Mouse (Mus musculus): ENCODE results near the gene Bri3.
"Not testable (repeated sequence)": the region's sequence is repeated elsewhere in the genome, so short reads cannot be mapped to it uniquely, and the experiment has no call there.

The Bri3 gene

DNA sequence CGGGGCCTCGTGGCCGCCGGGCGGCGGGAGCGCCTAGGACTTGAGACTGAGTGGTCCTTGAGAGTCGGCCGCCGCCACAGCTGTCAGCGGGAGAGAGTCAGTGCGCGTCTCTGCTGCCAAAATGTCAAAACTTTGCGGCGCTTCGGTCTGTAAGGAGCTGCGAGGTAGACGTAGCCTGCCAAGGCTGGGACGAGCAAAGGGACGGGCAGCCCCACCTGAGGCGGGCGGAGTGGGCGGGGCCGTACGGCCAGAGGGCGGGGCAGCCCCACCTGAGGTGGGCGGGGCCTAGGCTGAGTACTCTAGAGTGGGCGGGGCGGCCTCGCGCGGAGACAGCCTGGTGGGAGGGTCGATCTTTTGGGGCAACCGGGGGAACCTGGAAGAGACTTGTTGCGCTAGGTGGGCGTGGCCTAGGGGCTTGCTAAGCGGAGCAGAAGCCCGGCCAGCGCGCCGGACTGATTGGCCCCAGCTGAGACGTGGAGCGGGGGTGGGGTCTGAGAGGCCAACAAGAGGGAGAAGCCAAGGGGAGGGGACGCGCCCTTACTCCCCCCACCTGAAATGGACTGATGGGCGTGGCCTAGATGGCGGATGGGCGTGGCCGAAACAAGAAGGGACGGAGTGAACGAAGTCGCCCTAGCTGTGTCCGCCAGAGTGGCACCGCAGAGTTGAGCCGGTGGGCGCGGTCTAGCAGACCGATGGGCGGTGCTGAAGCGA is 113.8 kb downstream of the Bri3 start, which contains the start of gene Baiap2l1:
Gene Baiap2l1 (minus strand): TSS at position 232 of the 711 bp plus-strand sequence.
- peak; percentile 65 for DNase-seq (ENCODE audit: low read depth, low spot score)

GRCm38 (mm10) chr5:144358592-144358917 is 114.3 kb downstream of the Bri3 start:
- DNase-seq (ENCODE audit: low read depth, low spot score) = no peak

- DNase-seq (ENCODE audit: low read depth, low spot score) = no peak
Measured at GRCm38 (mm10) chr5:144359886-144360285, 115.6 kb downstream of the Bri3 start.

DNA sequence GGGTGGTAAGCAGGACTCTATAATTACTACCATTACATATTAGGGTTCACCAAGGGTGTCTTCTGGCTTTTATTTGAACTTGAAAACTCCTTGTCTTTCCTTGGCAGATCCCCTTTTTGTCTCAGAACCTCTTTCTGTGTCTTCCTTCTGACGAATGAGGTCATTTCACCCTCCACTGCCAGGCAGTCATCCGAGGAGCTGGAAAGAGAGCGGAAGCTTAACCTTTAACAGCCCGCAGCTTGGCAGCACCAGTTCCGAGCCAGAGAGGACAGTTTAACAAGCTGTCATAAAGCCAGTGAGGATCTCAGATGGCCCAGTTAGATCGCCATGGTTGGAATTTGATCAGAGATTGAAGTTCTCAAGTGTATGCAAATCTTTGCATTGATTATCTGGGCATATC is 116.1 kb downstream of the Bri3 start:
- no peak for DNase-seq (ENCODE audit: low read depth, low spot score)

- DNase-seq (ENCODE audit: low read depth, low spot score) = no peak
Measured at GRCm38 (mm10) chr5:144364680-144365357, 120.6 kb downstream of the Bri3 start.

- DNase-seq (ENCODE audit: low read depth, low spot score) = not testable (repeated sequence)
Measured at GRCm38 (mm10) chr5:144366551-144366950, 122.3 kb downstream of the Bri3 start.

- no peak for DNase-seq (ENCODE audit: low read depth, low spot score)
Measured at GRCm38 (mm10) chr5:144368661-144369205, 124.5 kb downstream of the Bri3 start.

- no peak for DNase-seq (ENCODE audit: low read depth, low spot score)
Measured at GRCm38 (mm10) chr5:144370986-144371385, 126.7 kb downstream of the Bri3 start.

DNA sequence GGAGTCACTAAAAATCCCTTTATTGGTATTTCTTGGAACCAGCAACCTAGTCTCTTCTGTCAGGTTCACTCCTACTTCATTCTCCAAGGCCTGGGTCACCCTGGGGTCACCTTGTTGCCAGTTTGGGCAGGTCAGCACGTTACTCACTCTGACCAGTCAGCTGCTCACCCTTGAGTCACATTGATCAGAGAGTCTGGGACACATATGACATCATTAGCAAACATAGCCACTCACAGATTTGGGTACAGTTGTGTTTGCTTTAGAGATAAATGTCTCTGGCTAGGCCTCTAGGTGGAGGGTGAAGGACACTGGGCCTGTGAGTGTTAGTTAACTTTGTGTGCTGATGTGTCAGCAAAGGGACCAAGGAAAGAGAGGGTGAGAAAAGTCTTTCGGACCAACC is 127.9 kb downstream of the Bri3 start:
- no peak for DNase-seq (ENCODE audit: low read depth, low spot score)

- DNase-seq (ENCODE audit: low read depth, low spot score) = no peak
Measured at GRCm38 (mm10) chr5:144372885-144373284, 128.6 kb downstream of the Bri3 start.

- DNase-seq (ENCODE audit: low read depth, low spot score) = no peak
Measured at GRCm38 (mm10) chr5:144379431-144379830, 135.2 kb downstream of the Bri3 start.

DNA sequence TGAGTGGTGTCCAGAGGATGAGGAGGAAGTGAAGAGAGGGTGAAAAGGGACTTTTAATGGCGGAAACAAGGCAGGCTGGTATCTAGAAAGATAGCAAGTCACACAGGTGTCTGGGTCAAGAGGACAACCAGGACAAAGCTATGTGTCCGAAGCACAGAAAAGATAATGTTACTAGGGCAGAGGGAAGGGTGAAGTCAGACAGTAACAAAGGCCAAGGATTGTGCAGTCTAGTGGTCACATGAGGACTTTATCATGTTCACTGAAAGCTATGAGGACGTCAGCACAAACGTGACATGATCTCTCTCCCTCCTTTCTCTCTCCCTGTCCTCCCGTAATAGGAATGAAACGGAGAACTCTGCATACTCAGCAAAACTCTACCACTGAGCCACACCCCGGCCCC is 136.5 kb downstream of the Bri3 start:
- DNase-seq (ENCODE audit: low read depth, low spot score) = no peak

DNA sequence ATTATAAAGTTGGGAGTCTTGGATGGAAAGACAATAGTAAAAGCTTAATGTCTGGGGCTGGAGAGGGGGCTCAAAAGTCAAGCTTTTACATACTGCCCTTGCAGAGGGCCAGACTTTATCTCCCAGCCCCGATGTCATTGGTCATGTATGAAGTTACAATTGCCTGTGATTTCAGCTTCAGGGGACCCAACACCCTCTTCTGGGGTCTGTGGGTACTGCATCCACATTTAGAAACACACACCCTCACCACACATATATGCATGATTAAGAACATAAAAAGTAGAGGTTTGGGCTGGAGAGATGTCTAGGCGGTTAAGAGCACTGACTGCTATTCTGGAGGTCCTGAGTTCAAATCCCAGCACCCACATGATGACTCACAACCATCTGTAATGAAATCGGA is 137.5 kb downstream of the Bri3 start:
- no peak for DNase-seq (ENCODE audit: low read depth, low spot score)

DNA sequence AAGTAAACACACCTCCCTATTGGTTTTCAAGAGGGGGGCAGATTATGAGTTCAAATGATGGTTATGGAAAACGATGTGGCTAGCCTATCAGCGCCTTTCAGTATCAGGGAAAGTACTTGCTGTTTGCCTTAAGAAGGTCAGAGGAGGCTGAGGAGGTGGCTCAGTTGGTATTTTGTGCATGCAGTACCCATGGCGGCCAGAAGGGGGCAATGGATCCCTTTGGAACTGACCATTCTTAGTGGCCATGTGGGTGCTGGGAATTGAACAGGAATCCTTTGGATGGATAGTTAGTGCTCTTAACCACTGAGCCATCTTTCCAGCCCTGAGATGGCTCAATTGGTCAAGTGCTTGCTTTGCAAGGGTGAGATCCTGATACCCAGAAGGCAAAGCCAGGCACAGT is 139.7 kb downstream of the Bri3 start:
- DNase-seq (ENCODE audit: low read depth, low spot score) = no peak

GRCm38 (mm10) chr5:144387851-144388250 is 143.6 kb downstream of the Bri3 start:
- no peak for DNase-seq (ENCODE audit: low read depth, low spot score)

- no peak for DNase-seq (ENCODE audit: low read depth, low spot score)
Measured at GRCm38 (mm10) chr5:144394142-144394541, 149.9 kb downstream of the Bri3 start.

GRCm38 (mm10) chr5:144397566-144397965 is 153.3 kb downstream of the Bri3 start:
- no peak for DNase-seq (ENCODE audit: low read depth, low spot score)

GRCm38 (mm10) chr5:144400821-144401220 is 156.6 kb downstream of the Bri3 start:
- DNase-seq (ENCODE audit: low read depth, low spot score) = no peak

GRCm38 (mm10) chr5:144406256-144406655 is 162.0 kb downstream of the Bri3 start:
- DNase-seq (ENCODE audit: low read depth, low spot score) = no peak

GRCm38 (mm10) chr5:144410666-144411065 is 166.4 kb downstream of the Bri3 start:
- no peak for DNase-seq (ENCODE audit: low read depth, low spot score)

DNA sequence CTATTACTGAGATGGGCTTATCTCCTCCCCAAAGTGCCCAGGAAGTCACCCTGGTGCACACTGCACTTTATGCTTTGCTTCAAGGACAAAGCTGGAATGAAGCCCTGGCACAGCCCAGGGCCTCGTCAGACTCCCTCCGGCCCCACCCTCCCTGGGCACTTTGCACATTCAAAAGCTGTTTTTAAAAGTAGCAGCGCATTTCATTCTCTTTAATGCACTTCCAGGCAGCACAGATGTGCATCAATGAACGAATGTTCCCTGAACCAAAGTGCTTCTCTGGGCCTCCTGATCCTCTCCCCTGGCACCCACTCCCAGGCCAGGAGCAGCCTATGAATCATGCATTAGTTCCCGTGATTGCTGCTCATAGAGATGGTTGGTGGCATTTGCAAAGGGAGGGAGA is 167.5 kb downstream of the Bri3 start:
- no peak for DNase-seq (ENCODE audit: low read depth, low spot score)

- DNase-seq (ENCODE audit: low read depth, low spot score) = no peak
Measured at GRCm38 (mm10) chr5:144412781-144413180, 168.5 kb downstream of the Bri3 start.

DNA sequence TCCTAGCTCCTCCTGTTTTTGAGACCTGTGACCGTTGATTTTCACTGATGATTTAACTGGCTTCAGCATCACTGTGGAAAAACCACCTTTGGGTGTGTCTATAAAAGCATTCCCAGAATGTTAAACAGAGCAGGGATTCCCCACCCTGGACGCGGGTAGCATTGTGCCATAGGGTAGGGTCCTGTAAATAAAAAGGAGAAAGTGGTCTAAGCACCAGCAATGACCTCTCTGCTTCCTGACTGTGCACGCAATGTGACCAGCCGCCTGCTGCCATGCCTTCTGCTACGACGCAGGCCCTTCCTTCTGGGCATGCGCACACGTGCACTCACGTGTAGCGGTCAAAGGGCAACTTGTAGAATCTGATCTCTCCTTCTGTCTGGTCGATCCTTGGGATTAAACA is 174.2 kb downstream of the Bri3 start:
- DNase-seq (ENCODE audit: low read depth, low spot score) = no peak
